In genomic region chr14:48207119-48207518, GRCm38 (mm10) we compare ENCODE assay signal across 9 mouse cellular contexts.
DNase-seq lines count a peak whose midpoint lies in the region; ATAC-seq and TF ChIP-seq lines count a peak whose summit lies in the region.
"Had no signal": no experiment of that assay in that cellular context is flagged by ENCODE, and none has a peak within 500 bp of the region (broad histone marks: within the 10 kb centered on the region; RNA-seq: fewer than 3 reads in every experiment).

No protein-coding gene starts in this region.

- ATAC-seq in forebrain, postnatal 0 days: peak; percentile 83
- peak; percentile 71 for ATAC-seq in intestine, embryonic 15.5 days
- ATAC-seq in stomach, embryonic 15.5 days (ENCODE audit: insufficient read depth, low FRiP score, low read depth): peak; percentile 44; the same call in 1 of the 2 replicates

- H3K9me3 ChIP-seq in forebrain, postnatal 0 days (ENCODE audit: low read length): no peaks in the 10 kb centered on the region
- no peaks in the 10 kb centered on the region for H3K9me3 ChIP-seq in intestine, embryonic 15.5 days
- H3K9me3 ChIP-seq in stomach, embryonic 15.5 days: no peaks in the 10 kb centered on the region
- H3K9me3 ChIP-seq: liver, embryonic 13.5 days had no signal

- H3K4me3 ChIP-seq in forebrain, postnatal 0 days (ENCODE audit: low read depth, low read length): peak overlapping the region; percentile 18
- no peak overlapping the region for H3K4me3 ChIP-seq in intestine, embryonic 15.5 days (replicated peaks)
- H3K4me3 ChIP-seq in stomach, embryonic 15.5 days (replicated peaks): 0 out of 2 replicates have a peak overlapping the region, but pooled peaks have one; percentile 6
- H3K4me3 ChIP-seq: liver, embryonic 13.5 days had no signal

- WGBS in forebrain, postnatal 0 days: 17% methylated on average over 15 of the region's 15 CpGs
- 13% methylated on average over 15 of the region's 15 CpGs for WGBS in intestine, embryonic 15.5 days
- 20% methylated on average over 15 of the region's 15 CpGs for WGBS in stomach, embryonic 15.5 days

- H3K9ac ChIP-seq in forebrain, postnatal 0 days: peak overlapping the region; percentile 18; the same call in 1 of the 2 replicates
- H3K9ac ChIP-seq in intestine, embryonic 15.5 days: 0 out of 2 replicates have a peak overlapping the region, but pooled peaks have one; percentile 5
- H3K9ac ChIP-seq in stomach, embryonic 15.5 days: no peak overlapping the region
- H3K9ac ChIP-seq: liver, embryonic 13.5 days had no signal

- H3K36me3 ChIP-seq in forebrain, postnatal 0 days (ENCODE audit: insufficient read depth): no peaks in the 10 kb centered on the region
- no peaks in the 10 kb centered on the region for H3K36me3 ChIP-seq in intestine, embryonic 15.5 days
- H3K36me3 ChIP-seq in stomach, embryonic 15.5 days: no peaks in the 10 kb centered on the region
- H3K36me3 ChIP-seq: liver, embryonic 13.5 days had no signal

- H3K4me1 ChIP-seq in forebrain, postnatal 0 days (ENCODE audit: insufficient read depth): peaks cover 9% of the 10 kb centered on the region; the same call in 1 of the 2 replicates
- H3K4me1 ChIP-seq in intestine, embryonic 15.5 days (replicated peaks): peaks cover 25% of the 10 kb centered on the region
- peaks cover 19% of the 10 kb centered on the region for H3K4me1 ChIP-seq in stomach, embryonic 15.5 days

- DNase-seq in frontal cortex, postnatal 14 days (ENCODE audit: low spot score in 2 of 2): peak; percentile 40
- no peak for DNase-seq in frontal cortex, postnatal 25 days (ENCODE audit: low spot score in 2 of 2)
- DNase-seq in forebrain, postnatal 0 days: peak; percentile 83
- peak; percentile 72 for DNase-seq in lung, postnatal 10 days
- no peak for DNase-seq in adrenal gland, adult 18-20 months (ENCODE audit: low spot score in 2 of 2)
- DNase-seq in ovary, postnatal 10 days (ENCODE audit: low spot score): no peak
- DNase-seq: liver, embryonic 13.5 days had no signal

- no peaks in the 10 kb centered on the region for H3K27me3 ChIP-seq in forebrain, postnatal 0 days (ENCODE audit: insufficient read depth, low read length)
- no peaks in the 10 kb centered on the region for H3K27me3 ChIP-seq in intestine, embryonic 15.5 days (replicated peaks)
- H3K27me3 ChIP-seq in stomach, embryonic 15.5 days (replicated peaks): no peaks in the 10 kb centered on the region
- H3K27me3 ChIP-seq: liver, embryonic 13.5 days had no signal

- H3K27ac ChIP-seq in forebrain, postnatal 0 days (ENCODE audit: low read depth, low read length): peak overlapping the region; percentile 59
- H3K27ac ChIP-seq in intestine, embryonic 15.5 days: peak overlapping the region; percentile 27
- H3K27ac ChIP-seq in stomach, embryonic 15.5 days: peak overlapping the region; percentile 64
- H3K27ac ChIP-seq: liver, embryonic 13.5 days had no signal

- no peak for TF ChIP-seq CTCF in forebrain, postnatal 0 days (IDR thresholded peaks at IDR 0.05; ENCODE audit: low read depth)

- peak overlapping the region; percentile 35 for H3K4me2 ChIP-seq in forebrain, postnatal 0 days (ENCODE audit: low read depth)
- peak overlapping the region; percentile 48 for H3K4me2 ChIP-seq in intestine, embryonic 15.5 days (replicated peaks)
- peak overlapping the region; percentile 34 for H3K4me2 ChIP-seq in stomach, embryonic 15.5 days
- H3K4me2 ChIP-seq: liver, embryonic 13.5 days had no signal

Comparison
In these comparisons a context has a peak if more than half of its experiments do, and no peak if none do; other contexts are left out.
1. DNase-seq: peak in frontal cortex, postnatal 14 days (2 of 2), forebrain, postnatal 0 days (single experiment) and lung, postnatal 10 days (single experiment); none in frontal cortex, postnatal 25 days (0 of 2), adrenal gland, adult 18-20 months (0 of 2) and ovary, postnatal 10 days (single experiment).
2. Peak in every context shown above with its lines, with median percentiles within 50 percentile points of each other: ATAC-seq, H3K27ac ChIP-seq and H3K4me2 ChIP-seq.